Mouse (Mus musculus): ENCODE measurements around the gene Khnyn.

Khnyn gene

GRCm38 (mm10) chr14:55873242-55873713 is 11.5 kb upstream of the Khnyn start:
- no peak for DNase-seq (ENCODE audit: low read depth, low spot score)

GRCm38 (mm10) chr14:55873714-55874683 is 10.7 kb upstream of the Khnyn start:
- DNase-seq (ENCODE audit: low read depth, low spot score): no peak

- DNase-seq (ENCODE audit: low read depth, low spot score): no peak
Observed at GRCm38 (mm10) chr14:55877469-55878315, 7.1 kb upstream of the Khnyn start.

- DNase-seq (ENCODE audit: low read depth, low spot score): no peak
Observed at GRCm38 (mm10) chr14:55878316-55878940, 6.3 kb upstream of the Khnyn start.

GRCm38 (mm10) chr14:55879623-55880022 is 5.1 kb upstream of the Khnyn start:
- DNase-seq (ENCODE audit: low read depth, low spot score): no peak

GRCm38 (mm10) chr14:55880982-55881381 is 3.8 kb upstream of the Khnyn start:
- DNase-seq (ENCODE audit: low read depth, low spot score): no peak

GRCm38 (mm10) chr14:55882171-55882641 is 2.5 kb upstream of the Khnyn start:
- no peak for DNase-seq (ENCODE audit: low read depth, low spot score)

GRCm38 (mm10) chr14:55883149-55883661 is 1.5 kb upstream of the Khnyn start:
- DNase-seq (ENCODE audit: low read depth, low spot score): no peak

- no peak for DNase-seq (ENCODE audit: low read depth, low spot score)
Observed at GRCm38 (mm10) chr14:55883663-55884062, 1.1 kb upstream of the Khnyn start.

- no peak for DNase-seq (ENCODE audit: low read depth, low spot score)
Observed at GRCm38 (mm10) chr14:55884166-55884565, 581 bp upstream of the Khnyn start, which contains the start of gene Cbln3. Gene Cbln3, minus strand, starts transcription at chr14:55884392.

GRCm38 (mm10) chr14:55885114-55885790 is 505 bp downstream of the Khnyn start:
- DNase-seq (ENCODE audit: low read depth, low spot score): no peak

- peak; percentile 62 for DNase-seq (ENCODE audit: low read depth, low spot score)
Observed at GRCm38 (mm10) chr14:55885791-55886271, 1.1 kb downstream of the Khnyn start.

GRCm38 (mm10) chr14:55886571-55887382 is 2.0 kb downstream of the Khnyn start:
- DNase-seq (ENCODE audit: low read depth, low spot score): no peak

- no peak for DNase-seq (ENCODE audit: low read depth, low spot score)
Observed at GRCm38 (mm10) chr14:55897671-55898070, 12.9 kb downstream of the Khnyn start.

GRCm38 (mm10) chr14:55898947-55899346 is 14.2 kb downstream of the Khnyn start:
- no peak for DNase-seq (ENCODE audit: low read depth, low spot score)

GRCm38 (mm10) chr14:55899701-55900413 is 15.1 kb downstream of the Khnyn start, which contains the start of gene Sdr39u1:
Gene Sdr39u1, minus strand, starts transcription at chr14:55900293.
- DNase-seq (ENCODE audit: low read depth, low spot score): peak; percentile 88

- no peak for DNase-seq (ENCODE audit: low read depth, low spot score)
Observed at GRCm38 (mm10) chr14:55900414-55900755, 15.6 kb downstream of the Khnyn start.

- no peak for DNase-seq (ENCODE audit: low read depth, low spot score)
Observed at GRCm38 (mm10) chr14:55905518-55905917, 20.8 kb downstream of the Khnyn start.

GRCm38 (mm10) chr14:55913406-55913805 is 28.7 kb downstream of the Khnyn start:
- no peak for DNase-seq (ENCODE audit: low read depth, low spot score)
